Mouse (Mus musculus) layer of hippocampus, postnatal 25 days (tissue): ENCODE measurements at regions not wholly inside any gene's neighbourhood (a gene's known extent, or its start where the extent isn't known, plus 50 kb on each side); places are given as distances from the start of the nearest gene placed in this dataset.

ENCODE experiments used
- DNase-seq, 2 experiments: peaks; one replicate each; pipeline ENCODE4 v3.0.0; 2022; ENCODE audit warnings: mixed read lengths in 2 of 2, low spot score in 1 of 2; ENCODE audit errors: extremely low spot score in 1 of 2

GRCm38 (mm10) chrX:11952193-11952592, 208.0 kb downstream of the Bcor start:
- no peak for DNase-seq

DNA sequence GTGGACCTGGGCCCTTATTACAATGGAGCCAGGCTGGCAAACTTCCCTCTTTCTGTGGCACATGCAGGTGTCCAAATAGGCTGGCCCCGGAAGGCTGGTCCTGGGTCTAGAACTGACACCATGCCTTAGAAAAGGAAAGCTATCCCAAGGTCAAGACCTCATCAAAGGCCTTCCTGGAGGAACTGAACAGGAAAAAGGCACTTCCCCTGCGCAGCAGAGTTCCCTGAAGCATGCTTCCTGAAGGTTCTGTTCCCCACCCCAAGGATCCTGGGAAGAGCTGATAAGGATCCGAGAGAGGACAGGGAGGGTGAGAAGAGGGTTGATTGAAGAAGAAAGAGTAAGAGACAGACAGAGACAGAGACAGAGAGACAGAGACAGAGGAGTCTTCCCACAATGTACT, 204.0 kb downstream of the Bcor start:
- no peak for DNase-seq

DNA sequence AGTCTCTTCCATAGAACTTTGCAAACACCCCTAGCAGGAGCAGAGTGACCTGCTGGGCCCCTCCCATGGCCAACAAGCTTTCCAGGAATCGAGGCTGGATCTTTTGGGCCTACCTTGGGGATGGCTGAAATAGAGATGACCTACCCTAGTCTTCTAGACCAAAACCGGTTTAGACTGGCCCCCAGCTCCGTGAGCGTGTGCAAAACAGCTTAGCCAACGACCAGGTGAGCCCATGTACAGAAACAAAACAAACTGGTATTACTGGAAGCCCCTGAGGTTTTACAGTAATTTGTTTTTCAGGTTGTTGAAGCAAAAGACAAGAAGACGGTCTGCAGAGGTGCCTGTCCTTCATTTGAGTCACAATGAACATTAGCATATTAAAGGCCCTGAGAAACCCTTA, 203.1 kb downstream of the Bcor start:
- DNase-seq, result no peak

DNA sequence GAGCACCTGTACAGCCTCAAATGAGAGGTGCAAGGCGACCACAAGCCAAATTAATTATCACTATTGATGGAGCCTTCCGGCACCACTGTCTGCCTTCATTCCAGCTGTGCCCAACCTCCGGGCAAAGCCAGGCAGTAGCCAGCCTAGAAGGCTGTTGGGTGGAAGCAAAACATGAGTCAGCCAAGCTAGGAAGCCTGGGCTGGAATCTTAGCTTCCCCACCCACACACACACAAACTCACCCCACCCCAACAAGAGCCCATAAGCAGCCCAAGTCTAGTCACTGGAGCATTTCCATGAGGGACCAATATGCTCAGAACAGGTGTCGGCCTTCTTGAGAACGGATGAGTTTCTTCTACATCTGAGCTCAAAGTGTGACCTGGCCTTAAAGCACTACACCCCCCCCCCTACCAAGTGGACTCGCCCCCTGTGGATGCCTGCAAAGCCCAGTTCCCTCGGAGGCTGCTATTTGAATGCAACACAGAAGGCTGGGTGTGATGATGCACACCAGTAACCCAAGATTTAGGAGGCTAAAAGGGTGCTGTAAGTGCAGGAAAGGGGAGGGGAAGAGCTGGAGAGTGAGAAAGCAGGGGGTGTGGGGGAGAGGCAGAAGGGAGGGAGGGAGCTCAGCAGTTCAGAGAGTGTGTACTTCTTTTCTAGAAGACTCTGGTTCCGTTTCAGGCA, 200.1 kb downstream of the Bcor start:
- DNase-seq, result no peak

GRCm38 (mm10) chrX:11961350-11961749, 198.8 kb downstream of the Bcor start:
- DNase-seq, result no peak

GRCm38 (mm10) chrX:11964428-11964827, 195.7 kb downstream of the Bcor start:
- no peak for DNase-seq

DNA sequence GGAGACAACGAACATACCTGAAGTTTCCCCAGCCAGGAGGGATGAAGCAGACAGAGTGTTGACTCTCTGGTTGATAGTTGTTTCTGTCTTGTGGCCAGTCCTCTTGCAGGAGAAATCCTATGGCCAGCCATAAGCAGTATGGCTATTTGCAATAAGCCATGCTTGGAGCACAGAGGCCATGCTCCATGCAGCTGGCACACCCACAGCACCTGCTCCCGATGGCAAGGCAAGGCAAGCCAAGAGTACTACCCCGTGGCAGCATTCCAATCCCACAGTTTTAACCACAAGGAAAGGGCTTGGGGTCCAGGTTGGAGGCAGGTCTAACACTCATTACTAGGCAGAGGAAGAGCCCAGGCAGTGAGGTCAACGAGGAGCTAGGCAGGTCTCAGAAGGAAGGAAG, 181.5 kb downstream of the Bcor start:
- no peak for DNase-seq

DNA sequence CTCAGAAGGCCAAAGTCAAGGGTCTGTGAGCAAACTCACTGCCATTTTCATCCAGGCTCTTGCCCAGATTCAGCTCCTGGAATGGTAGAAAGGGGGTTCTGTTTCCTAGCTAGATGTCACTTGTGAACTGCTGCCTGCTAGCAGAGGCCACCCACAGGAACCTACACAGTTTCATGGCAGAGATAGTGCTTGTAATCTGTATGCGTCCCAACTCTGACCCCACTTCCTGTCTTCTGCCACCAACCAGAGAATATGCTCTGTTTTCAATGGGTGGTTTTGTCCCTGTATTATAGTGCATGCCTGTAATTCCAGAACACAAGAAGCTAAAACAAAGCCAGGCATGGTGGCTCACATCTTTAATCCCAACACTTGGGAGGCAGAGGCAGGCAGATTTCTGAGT, 176.9 kb downstream of the Bcor start:
- no peak for DNase-seq
